Mouse (Mus musculus) lung, postnatal 10 days (tissue): ENCODE measurements around the gene Fam187b.
A peak's percentile ranks its signal among the peaks of the same experiment; 100 is the strongest.

Source experiments
- DNase-seq: peaks from one replicate; pipeline ENCODE4 v3.0.0; 2021

The Fam187b gene

GRCm38 (mm10) chr7:30958866-30959487, 14.6 kb upstream of the Fam187b start:
- no peak for DNase-seq

GRCm38 (mm10) chr7:30959786-30960349, 13.7 kb upstream of the Fam187b start:
- no peak for DNase-seq

GRCm38 (mm10) chr7:30962862-30963261, 10.7 kb upstream of the Fam187b start:
- no peak for DNase-seq

GRCm38 (mm10) chr7:30964366-30964765, 9.2 kb upstream of the Fam187b start:
- no peak for DNase-seq

- no peak for DNase-seq
Measured at GRCm38 (mm10) chr7:30965677-30966076, 7.9 kb upstream of the Fam187b start.

GRCm38 (mm10) chr7:30966657-30967056, 6.9 kb upstream of the Fam187b start:
- no peak for DNase-seq

- DNase-seq: no peak
Measured at GRCm38 (mm10) chr7:30968611-30969010, 5.0 kb upstream of the Fam187b start.

- DNase-seq: no peak
Measured at GRCm38 (mm10) chr7:30969174-30969573, 4.4 kb upstream of the Fam187b start.

GRCm38 (mm10) chr7:30971901-30972300, 1.7 kb upstream of the Fam187b start:
- no peak for DNase-seq

GRCm38 (mm10) chr7:30972426-30973250, 952 bp upstream of the Fam187b start:
- no peak for DNase-seq

GRCm38 (mm10) chr7:30973251-30973500, 414 bp upstream of the Fam187b start, which contains the start of gene Lsr:
TSS of gene Lsr (minus strand) at chr7:30973464.
- DNase-seq: peak; percentile 64

GRCm38 (mm10) chr7:30981703-30982102, 8.1 kb downstream of the Fam187b start:
- DNase-seq: no peak

- DNase-seq: no peak
Measured at GRCm38 (mm10) chr7:30985357-30985756, 11.8 kb downstream of the Fam187b start.

GRCm38 (mm10) chr7:30988519-30989162, 15.1 kb downstream of the Fam187b start:
- no peak for DNase-seq

GRCm38 (mm10) chr7:30992148-30992547, 18.6 kb downstream of the Fam187b start:
- no peak for DNase-seq

GRCm38 (mm10) chr7:30993986-30994385, 20.4 kb downstream of the Fam187b start:
- DNase-seq: no peak

- DNase-seq: no peak
Measured at GRCm38 (mm10) chr7:30996491-30996890, 22.9 kb downstream of the Fam187b start.

GRCm38 (mm10) chr7:31000505-31001020, 27.0 kb downstream of the Fam187b start:
- DNase-seq: peak; percentile 89

GRCm38 (mm10) chr7:31002650-31003049, 29.1 kb downstream of the Fam187b start:
- peak; percentile 62 for DNase-seq

- DNase-seq: no peak
Measured at GRCm38 (mm10) chr7:31007775-31008174, 34.2 kb downstream of the Fam187b start.

GRCm38 (mm10) chr7:31008175-31008574, 34.6 kb downstream of the Fam187b start:
- peak; percentile 36 for DNase-seq

GRCm38 (mm10) chr7:31008889-31009288, 35.3 kb downstream of the Fam187b start:
- no peak for DNase-seq

GRCm38 (mm10) chr7:31012971-31013370, 39.4 kb downstream of the Fam187b start:
- no peak for DNase-seq
